Mouse (Mus musculus) splenic B cell, adult 2 months (primary cell): ENCODE results near the gene Sdr39u1.

Experiments used
- DNase-seq: peaks from one replicate; pipeline ENCODE4 v3.0.0-alpha.2; 2011; ENCODE audit warnings: low read depth, low spot score
- H3K27me3 ChIP-seq: 2 replicates; pipeline ENCODE4 v1.6.1; 2012; ENCODE audit warnings: mild to moderate bottlenecking, low read length, moderate library complexity, mixed read lengths; ENCODE audit not compliant: control insufficient read depth, poor library complexity, insufficient read depth, severe bottlenecking
- H3K36me3 ChIP-seq: 2 replicates; pipeline ENCODE4 v1.6.1; 2012; ENCODE audit warnings: mild to moderate bottlenecking, low read length, moderate library complexity, mixed read lengths; ENCODE audit not compliant: control insufficient read depth, poor library complexity, insufficient read depth, severe bottlenecking

Sdr39u1 gene

GRCm38 (mm10) chr14:55898947-55899346, 1.1 kb downstream of the Sdr39u1 start:
- no peak for DNase-seq
- Histone ChIP-seq H3K27me3 (no peaks in the 10 kb centered on the region), H3K36me3 (peaks cover 23% of the 10 kb centered on the region)

- no peak for DNase-seq
- H3K36me3 ChIP-seq, result peaks cover 25% of the 10 kb centered on the region
- no peaks in the 10 kb centered on the region for H3K27me3 ChIP-seq
Observed at GRCm38 (mm10) chr14:55897671-55898070, 2.4 kb downstream of the Sdr39u1 start.

GRCm38 (mm10) chr14:55886571-55887382, 13.3 kb downstream of the Sdr39u1 start:
- Histone ChIP-seq H3K36me3 (peaks cover 23% of the 10 kb centered on the region), H3K27me3 (no peaks in the 10 kb centered on the region)
- DNase-seq, result no peak

- no peaks in the 10 kb centered on the region for H3K27me3 ChIP-seq
- peaks cover 18% of the 10 kb centered on the region for H3K36me3 ChIP-seq
- DNase-seq, result peak; percentile 87
Observed at GRCm38 (mm10) chr14:55885791-55886271, 14.3 kb downstream of the Sdr39u1 start.

GRCm38 (mm10) chr14:55885114-55885790, 14.8 kb downstream of the Sdr39u1 start:
- peak; percentile 49 for DNase-seq
- Histone ChIP-seq H3K36me3 (peaks cover 17% of the 10 kb centered on the region), H3K27me3 (no peaks in the 10 kb centered on the region)

- H3K36me3 ChIP-seq, result peaks cover 17% of the 10 kb centered on the region
- no peaks in the 10 kb centered on the region for H3K27me3 ChIP-seq
- DNase-seq, result peak; percentile 84
Observed at GRCm38 (mm10) chr14:55884713-55885113, 15.4 kb downstream of the Sdr39u1 start, which contains the start of gene Khnyn. Gene Khnyn, plus strand, starts transcription at chr14:55884947.

- peaks cover 14% of the 10 kb centered on the region for H3K36me3 ChIP-seq
- H3K27me3 ChIP-seq, result no peaks in the 10 kb centered on the region
- DNase-seq, result no peak
Observed at GRCm38 (mm10) chr14:55884166-55884565, 15.9 kb downstream of the Sdr39u1 start, which contains the start of gene Cbln3. Gene Cbln3, minus strand, starts transcription at chr14:55884392.

- H3K36me3 ChIP-seq, result peaks cover 12% of the 10 kb centered on the region; the same call in 1 of the 2 replicates
- no peak for DNase-seq
- H3K27me3 ChIP-seq, result no peaks in the 10 kb centered on the region
Observed at GRCm38 (mm10) chr14:55883663-55884062, 16.4 kb downstream of the Sdr39u1 start.

GRCm38 (mm10) chr14:55883149-55883661, 16.9 kb downstream of the Sdr39u1 start:
- H3K27me3 ChIP-seq, result no peaks in the 10 kb centered on the region

GRCm38 (mm10) chr14:55882171-55882641, 17.9 kb downstream of the Sdr39u1 start:
- no peaks in the 10 kb centered on the region; the same call in 1 of the 2 replicates for H3K36me3 ChIP-seq
- no peaks in the 10 kb centered on the region for H3K27me3 ChIP-seq
- no peak for DNase-seq

More at GRCm38 (mm10) chr14:55883149-55883661, 16.9 kb downstream of the Sdr39u1 start:
- H3K36me3 ChIP-seq, result peaks cover 9% of the 10 kb centered on the region; the same call in 1 of the 2 replicates
- no peak for DNase-seq

GRCm38 (mm10) chr14:55880982-55881381, 19.1 kb downstream of the Sdr39u1 start:
- Histone ChIP-seq H3K27me3 (no peaks in the 10 kb centered on the region), H3K36me3 (no peaks in the 10 kb centered on the region)
- no peak for DNase-seq

GRCm38 (mm10) chr14:55879623-55880022, 20.5 kb downstream of the Sdr39u1 start:
- Histone ChIP-seq H3K36me3 (no peaks in the 10 kb centered on the region), H3K27me3 (no peaks in the 10 kb centered on the region)
- peak; percentile 89 for DNase-seq

- peak; percentile 35 for DNase-seq
- Histone ChIP-seq H3K36me3 (no peaks in the 10 kb centered on the region), H3K27me3 (no peaks in the 10 kb centered on the region)
Observed at GRCm38 (mm10) chr14:55878316-55878940, 21.7 kb downstream of the Sdr39u1 start.
